Mouse (Mus musculus) testis, postnatal 10 days (tissue): ENCODE measurements around the gene Klf9.

Source experiments
- DNase-seq: peaks from one replicate; pipeline ENCODE4 v3.0.0; 2021; ENCODE audit warnings: low spot score

Gene Klf9

DNA sequence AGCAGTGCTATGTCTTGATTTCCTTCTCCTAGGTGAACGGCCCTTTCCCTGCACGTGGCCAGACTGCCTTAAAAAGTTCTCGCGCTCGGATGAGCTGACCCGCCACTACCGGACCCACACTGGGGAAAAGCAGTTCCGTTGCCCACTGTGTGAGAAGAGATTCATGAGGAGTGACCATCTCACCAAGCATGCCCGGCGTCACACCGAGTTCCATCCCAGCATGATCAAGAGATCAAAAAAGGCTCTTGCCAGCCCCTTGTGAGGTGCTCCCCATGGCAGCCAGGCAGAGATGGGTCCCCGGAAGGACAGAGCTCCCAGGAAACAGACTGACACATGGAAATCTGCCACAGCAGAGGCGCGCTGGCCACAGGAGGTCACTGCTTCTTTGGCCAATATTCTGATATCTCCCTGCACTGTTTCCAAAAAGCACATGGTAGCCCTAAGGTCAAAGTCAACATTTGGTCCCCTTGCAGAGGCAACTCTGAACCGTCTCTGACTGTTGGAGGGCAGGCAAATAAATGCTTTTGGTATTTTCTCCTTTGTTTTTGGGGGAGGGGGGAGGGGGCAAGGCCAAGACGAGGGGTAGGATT lies 23.7 kb downstream of the Klf9 start:
- no peak for DNase-seq

DNA sequence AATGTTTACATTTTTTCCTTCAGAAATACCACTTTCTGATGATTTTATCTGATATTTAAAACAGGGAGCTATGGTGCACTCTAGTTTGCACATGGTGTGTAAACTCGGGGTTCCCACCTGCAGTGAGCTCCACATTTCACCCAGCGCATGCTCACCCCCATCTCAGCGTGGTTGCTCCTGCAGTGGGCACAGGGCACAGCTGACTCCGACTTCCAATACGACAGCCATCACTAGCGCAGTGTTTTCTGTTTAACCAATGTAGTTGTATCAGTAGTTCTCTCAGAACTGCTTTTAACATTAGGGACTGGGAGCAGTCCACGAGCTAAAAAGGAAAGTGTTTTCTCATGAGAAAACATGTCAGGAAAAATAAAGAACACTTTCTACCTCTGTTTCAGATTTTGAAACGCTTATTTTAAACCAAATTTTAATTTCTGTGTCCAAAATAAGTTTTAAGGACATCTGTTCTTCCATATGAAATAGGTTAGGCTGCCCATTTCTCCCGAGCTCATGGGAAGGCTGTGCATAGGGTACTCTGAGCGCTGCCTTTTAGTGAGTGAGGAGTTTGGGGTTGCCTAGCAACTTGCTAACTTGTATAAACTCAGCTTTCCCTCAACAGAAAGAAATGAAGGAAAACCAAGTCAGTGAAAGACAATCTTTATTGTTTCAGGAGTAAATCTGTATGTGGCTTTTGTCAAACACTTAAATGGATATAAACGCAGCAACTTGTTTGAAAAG lies 25.7 kb downstream of the Klf9 start:
- DNase-seq = no peak

DNA sequence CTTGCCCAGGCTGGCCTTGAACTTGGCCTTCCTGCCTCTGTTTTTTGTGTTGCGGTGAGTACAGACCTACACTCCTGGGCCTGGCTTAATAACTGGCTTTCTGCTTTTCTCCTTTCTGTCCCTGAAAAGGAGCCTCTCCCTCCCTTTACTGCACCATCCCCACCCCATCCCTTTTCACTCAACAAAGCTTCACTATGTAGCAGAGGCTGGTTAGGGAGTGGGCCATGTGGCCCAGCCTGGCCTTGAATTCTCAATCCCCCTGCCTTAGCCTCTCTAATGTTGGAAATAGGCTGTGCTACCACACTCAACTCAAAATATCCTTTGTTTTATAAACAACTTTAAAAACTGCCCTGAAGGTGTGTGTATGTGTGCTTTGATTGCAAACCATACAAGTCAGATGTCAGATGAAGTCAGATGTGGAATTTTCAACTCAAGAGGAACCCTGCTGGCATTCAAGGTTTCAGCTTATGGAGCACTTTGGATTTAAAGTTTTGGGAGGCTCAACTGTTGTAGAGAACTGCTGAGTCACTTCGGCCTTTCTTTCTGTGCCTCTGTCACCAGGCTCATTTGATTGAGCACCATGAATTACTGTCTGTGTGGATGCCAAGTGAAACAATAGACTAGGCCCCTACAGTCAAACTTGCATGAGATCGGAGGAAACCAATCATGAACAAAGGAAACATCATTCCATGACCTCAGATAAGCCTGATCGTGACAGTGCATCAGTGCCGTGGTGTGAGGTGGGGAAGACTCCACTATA lies 28.1 kb downstream of the Klf9 start:
- DNase-seq = no peak

DNA sequence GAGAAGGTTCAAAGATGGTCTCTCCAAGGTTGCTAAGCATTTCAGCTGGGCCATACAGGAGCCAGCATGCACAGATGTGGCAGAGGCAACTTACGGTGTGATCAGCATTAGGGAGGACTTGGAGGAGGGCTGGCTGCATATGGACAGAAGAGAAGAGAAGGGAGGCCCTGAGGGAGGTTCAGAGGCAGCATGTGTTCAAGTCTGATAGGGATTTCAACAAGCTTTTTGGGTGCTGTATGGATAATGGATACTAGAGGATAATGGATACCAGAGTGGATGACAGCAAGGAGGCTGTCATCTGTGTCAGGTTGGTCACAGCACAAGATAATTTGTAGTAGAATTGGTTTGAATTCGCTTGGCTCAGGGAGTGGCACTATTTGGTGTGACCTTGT lies 28.6 kb downstream of the Klf9 start:
- DNase-seq = no peak

DNA sequence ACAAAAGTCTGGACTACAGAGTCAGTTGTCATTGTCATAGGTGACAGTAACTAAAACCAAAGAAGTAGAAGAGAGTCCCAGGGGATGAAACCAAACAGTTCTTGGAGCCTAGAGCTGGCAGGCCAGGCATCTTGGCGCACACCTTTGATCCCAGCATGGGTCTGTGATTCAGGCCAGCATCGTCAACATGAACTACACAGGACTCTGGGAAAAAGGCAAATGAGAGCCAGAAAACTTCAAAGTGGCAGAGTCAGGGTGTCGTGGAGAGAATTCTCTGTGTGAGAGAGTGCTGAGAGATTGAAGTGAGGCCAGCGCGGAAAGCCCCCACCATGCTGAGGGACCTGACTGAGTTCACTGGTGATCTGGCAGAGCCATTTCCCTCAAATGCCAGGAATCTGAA lies 29.4 kb downstream of the Klf9 start:
- no peak for DNase-seq

DNA sequence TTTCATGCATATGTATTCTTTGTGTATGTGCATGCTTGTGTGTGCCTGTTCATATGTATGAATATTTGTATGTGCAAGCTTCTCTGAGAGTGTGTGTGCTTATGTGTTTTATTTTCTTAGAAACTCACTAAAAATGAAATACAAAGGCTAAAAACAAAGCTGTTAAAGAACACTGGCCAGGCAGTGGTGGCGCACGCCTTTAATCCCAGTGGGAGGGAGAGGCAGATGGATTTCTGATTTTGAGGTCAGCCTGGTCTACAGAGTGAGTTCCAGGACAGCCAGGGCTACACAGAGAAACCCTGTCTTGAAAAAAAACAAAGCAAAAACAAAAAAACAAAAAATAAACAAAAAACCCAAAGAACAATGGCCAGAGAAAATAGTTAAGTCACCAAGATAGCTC lies 30.1 kb downstream of the Klf9 start:
- no peak for DNase-seq

DNA sequence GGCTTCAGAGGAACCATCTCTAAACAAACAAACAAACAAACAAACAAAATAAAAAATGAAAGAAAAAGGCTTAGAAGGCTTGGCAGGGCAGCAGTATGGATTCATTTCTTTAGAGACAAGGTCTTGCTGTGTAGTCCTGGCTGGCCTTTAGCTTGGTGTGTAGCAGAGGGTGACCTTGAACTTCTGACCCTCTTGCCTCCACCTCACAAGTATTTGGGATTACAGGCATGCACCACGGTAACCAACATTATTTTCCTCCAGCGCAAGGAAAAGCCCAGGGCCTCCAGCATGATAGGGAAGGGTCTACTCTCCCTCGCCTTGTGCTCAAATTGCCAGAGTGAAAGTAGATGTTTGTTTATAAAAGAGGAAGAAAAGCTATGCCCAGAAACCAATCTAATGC lies 34.1 kb downstream of the Klf9 start:
- DNase-seq = no peak

DNA sequence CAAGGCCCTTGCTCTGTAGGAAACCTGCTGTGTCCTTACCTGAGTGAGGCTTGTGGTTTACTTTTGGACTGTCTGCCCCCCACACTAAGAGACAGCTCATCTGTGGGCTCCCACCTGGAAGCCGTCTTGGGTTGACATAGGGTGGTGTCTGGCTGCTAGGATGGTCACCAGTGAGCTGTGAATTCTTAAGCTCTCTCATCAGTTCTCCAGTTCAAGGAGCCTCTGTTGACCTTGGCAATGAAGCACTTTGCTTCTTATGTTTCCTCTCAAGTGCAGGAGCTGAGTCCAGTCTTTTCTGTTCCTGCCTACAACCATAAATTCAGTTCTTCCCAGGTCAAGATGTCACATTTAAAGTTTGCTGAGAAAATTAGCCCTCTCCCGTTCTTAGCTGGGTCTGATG lies 34.5 kb downstream of the Klf9 start:
- DNase-seq = no peak

DNA sequence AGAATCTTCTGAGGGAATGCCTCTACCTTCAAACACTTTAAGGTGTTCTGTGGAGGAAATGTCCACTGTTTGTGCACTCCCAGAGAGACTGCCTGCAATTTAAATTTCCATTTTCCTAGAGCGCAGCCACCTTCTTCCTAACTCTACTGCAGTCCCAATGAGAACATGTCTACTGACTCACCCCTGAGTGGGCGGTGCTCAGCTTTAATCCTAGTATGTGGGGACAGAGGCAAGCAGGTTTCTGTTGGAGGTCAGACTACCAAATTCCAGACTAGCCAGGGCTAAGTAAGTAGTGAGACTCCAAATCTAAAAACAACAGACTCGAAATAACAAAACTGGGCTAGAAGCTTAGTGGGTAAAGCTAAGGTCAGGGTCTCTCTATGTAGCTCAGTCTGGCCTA lies 37.5 kb downstream of the Klf9 start:
- DNase-seq = no peak

DNA sequence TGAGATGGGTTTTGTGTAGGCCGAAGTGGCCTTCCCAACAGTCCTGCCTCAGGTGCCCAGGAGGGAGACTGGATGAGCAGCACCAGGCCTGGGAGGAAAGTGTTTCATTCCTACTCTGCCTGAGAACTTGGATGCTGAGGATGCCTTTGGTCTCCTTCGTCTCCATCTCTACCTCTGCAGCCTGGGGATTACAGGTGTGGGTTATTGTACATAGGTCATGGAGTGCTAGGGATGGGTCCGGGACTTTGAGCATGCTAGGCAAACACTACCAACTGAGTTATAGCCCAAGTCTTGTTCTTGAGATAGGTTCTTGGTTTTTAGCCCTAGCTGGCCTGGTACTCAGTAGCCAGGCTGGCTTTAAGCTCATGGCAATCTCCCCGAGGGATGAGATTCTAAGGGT lies 42.5 kb downstream of the Klf9 start:
- DNase-seq = no peak

DNA sequence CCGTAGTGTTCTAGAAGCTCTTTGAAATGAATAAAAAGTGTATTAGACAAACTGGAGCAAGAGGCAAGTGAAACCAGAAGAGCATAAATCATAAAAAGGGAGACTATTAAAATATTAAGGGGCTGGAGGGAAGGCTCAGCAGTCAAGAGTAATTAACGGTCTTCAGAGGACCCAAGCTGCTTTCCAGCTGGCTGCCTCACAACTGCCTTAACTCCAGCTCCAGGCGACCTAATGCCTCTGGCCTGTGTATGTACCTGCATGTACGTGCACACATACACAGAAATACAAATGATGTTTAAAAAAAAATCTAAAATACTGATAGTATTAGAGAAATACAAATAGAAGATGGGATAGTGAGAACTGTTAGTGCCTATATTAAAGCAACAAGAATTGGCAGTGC lies 43.0 kb downstream of the Klf9 start:
- DNase-seq = no peak

DNA sequence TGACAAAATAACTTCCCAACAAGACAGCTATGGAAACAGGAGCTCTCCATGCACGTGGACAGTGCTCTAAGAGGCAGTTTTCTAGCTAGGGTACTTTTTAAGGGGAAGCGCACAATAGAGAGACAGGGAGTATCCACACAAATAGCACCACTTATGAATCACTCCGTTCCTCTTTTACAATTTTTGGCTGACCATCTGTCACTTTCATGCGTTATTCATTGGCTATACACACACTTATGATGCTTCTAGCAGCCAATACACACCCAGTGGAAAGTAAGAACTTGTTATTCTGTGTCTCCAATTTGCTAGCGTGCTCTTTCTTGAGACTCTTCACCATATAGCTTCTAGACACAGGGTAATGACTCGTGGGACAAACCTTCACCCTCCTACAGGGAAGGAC lies 46.7 kb downstream of the Klf9 start:
- no peak for DNase-seq

DNA sequence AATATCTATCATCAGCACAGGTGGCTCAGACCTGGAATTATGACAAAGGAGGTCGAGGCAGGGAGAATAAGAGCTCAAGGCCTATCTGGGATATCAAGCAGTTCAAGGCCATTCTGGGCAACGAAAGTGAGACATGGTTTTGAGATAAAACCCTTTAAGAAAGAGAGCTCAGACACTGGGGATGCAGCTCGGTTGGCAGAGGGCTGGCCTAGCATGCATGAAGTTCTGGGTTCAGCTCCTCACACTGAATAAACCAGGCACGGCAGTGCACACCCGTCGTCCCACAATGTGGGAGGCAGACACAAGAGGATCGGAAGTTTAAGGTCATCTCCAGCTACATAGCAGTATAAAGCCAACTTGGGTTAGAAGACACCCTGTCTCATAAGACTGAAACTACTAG lies 48.0 kb downstream of the Klf9 start:
- DNase-seq = no peak

DNA sequence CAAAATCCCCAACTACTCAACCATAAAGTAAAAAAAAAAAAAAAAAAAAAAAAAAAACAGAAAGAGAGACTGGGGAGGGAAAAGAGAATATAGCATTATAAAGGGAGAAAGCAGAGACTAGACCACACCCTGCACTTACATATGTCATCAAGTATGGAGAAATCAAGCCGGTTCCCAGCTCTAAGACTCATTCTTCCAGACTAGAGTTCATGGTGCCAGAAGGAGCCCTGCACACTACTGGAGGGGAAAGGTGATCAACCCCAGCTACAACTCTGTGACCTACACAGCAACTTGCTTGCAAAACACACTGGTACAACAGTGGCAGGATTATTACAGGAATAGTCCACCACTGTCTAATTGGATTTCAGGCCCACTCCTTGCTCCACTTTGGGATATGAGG lies 48.7 kb downstream of the Klf9 start:
- no peak for DNase-seq

DNA sequence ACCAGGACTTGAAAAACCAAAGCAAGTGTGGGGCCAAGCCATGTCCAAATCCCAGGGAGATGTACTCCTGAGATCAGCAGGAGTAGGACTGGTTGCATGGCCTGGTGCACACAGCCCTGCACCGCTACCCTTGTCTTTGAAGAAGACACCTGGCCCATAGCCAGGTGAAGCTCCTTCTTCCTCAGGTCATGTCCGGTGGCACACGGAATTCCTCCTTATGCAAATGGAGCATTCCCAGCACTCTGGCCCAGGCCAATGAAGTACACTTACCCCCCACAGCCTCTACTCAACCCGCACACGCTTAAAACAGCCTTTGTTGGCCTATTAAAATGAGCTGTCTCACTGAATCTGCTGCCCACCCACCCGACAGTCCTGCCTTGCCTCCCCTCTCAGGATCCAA lies 50.5 kb downstream of the Klf9 start:
- no peak for DNase-seq

DNA sequence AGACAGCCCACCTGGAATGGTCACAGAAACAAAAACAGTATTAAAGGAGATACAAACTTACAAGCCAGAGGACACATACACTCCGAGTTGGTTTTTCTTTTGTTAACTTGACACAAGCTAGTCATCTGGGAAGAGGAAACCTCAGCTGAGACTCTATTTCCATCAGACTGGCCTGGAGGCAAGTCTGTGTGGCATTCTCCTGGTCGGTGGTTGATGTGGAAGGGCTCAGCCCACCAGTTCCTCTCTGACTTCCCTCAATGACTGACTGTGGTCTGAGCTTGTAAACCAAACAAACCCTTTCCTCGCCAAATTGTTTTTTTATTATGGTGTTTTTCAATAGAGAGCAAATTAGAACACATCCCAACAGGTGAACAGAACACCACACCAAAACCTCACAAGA lies 52.0 kb downstream of the Klf9 start:
- DNase-seq = no peak

DNA sequence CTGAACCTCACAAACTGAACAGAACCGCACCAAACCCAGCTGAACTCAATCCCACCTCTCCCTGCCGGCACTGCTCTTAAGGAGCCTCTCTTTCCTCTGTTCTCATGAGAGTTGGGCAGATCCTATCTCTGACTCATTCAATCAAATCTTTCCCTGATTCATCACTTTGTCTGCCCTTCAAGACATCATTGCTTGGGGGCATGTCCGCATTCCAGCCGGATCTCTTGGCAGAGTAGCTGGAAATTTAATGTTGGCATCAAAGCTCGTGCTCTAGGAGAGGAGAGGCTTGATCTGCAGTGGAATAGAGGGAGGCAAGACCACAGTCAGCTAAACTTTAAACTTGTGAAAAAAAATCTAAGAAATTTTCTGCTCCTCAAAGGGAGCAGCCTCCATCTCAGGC lies 61.1 kb downstream of the Klf9 start:
- DNase-seq = no peak

DNA sequence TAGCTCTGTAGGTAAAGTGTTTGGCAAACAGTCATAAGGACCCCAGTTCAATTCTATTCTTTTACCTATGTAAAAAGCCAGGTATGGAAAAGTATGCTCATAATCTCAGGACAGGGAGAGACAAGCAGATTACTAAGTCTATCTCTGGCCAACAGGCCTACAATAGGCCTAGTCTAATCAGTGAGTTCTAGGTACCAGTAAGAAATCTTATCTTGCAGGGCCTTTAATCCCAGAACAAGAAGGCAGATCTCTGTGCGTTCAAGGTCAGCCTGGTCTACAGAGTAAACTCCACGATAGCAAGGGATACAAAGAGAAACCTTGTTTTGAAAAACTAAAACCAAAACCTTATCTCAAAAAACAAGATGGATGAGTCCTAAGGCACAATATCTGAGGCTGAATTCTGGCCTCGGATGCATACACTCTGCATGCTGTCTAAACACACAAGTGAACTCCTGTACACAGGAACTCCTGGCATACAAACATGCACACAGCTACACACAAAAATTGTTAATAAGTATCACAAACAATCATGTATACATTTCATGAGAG lies 62.6 kb downstream of the Klf9 start:
- no peak for DNase-seq

DNA sequence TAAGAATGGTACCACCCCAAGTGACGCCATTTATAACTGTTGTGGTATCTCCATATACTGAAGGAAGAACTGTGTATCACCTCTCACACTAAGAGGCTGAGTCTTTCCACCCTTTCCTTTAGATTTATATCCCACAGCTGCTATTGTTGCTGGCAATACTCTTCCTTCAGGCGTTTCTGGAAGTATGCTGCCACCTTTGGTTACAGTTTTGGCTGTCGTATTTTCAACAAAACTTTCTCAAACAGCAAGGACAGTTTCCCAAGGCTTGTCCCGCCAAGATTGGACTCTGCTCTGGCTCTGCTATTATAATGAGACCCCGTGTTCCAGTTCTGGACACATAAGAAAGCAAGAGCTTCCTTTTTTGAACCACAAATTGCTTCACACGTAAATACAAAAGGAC lies 70.3 kb downstream of the Klf9 start:
- DNase-seq = no peak

DNA sequence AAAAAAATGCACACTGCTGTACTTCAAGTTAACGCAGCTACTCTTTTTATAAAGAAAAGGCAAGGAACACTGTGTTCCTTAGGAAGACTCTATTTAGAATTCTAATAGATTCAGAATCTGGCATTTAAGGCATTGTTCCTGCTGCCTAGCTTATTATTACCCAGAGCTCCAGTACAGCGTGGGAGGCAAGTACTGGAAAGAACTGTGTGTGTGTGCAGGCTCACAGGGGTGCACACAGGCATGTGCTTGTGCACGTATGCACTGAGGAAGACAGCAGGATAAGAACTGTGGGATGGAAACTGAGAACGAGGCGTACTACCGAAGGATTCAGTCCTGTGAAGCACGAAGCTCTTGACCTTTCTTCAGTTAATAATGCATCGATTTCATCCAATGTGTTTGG lies 73.3 kb downstream of the Klf9 start:
- no peak for DNase-seq
